Mouse (Mus musculus): ENCODE measurements around the gene Eid2b. TPM values are rescaled to one million over a fixed set of nuclear protein-coding genes. Genes with fewer than 3 reads are reported as not detected.
A peak's percentile ranks its signal among the peaks of the same experiment; 100 is the strongest.

Eid2b gene
- total and polyA plus RNA-seq, 3 experiments = 3.2 to 5.3 TPM; not detected in 1

GRCm38 (mm10) chr7:28326457-28326856 is 48.9 kb downstream of the Eid2b start:
- Histone ChIP-seq H3K27ac (ENCODE audit: control insufficient read depth, low read depth, low read length) (no peak overlapping the region), H3K9me3 (replicated peaks; ENCODE audit: insufficient read depth, low read length) (no peaks in the 10 kb centered on the region), H3K4me1 (ENCODE audit: control insufficient read depth in 1 of 2, insufficient read depth in 2 of 2, low read length in 2 of 2) (peaks cover 6 to 8% of the 10 kb centered on the region in 2 experiments), H3K27me3 (ENCODE audit: control insufficient read depth in 1 of 2, insufficient read depth in 2 of 2, low read length in 2 of 2) (no peaks in the 10 kb centered on the region), H3K9ac (ENCODE audit: control insufficient read depth, low read depth, low read length, poor library complexity, severe bottlenecking) (no peak overlapping the region), H3K36me3 (ENCODE audit: control insufficient read depth in 1 of 2, insufficient read depth in 2 of 2, low read length in 2 of 2) (peaks cover 7 to 47% of the 10 kb centered on the region in 2 experiments), H3K4me3 (ENCODE audit: control insufficient read depth in 1 of 2, insufficient read depth in 1 of 2, low read depth in 2 of 2, low read length in 2 of 2) (no peak overlapping the region), H3K79me2 (ENCODE audit: control insufficient read depth, insufficient read depth, low read length, poor library complexity) (no peaks in the 10 kb centered on the region; the same call in 1 of the 2 replicates)
- no peak for TF ChIP-seq USF1 (IDR thresholded peaks at IDR 0.05; ENCODE audit: low read depth, low read length)
- no peak for TF ChIP-seq ELF1 (IDR thresholded peaks at IDR 0.05; ENCODE audit: low read depth, low read length)
- no peak for TF ChIP-seq MYB (IDR thresholded peaks at IDR 0.05; ENCODE audit: low read depth, low read length)
- TF ChIP-seq ZC3H11A (IDR thresholded peaks at IDR 0.05; ENCODE audit: low read depth, low read length) = no peak
- TF ChIP-seq EP300 (IDR thresholded peaks at IDR 0.05; ENCODE audit: low read depth in 1 of 2, low read length in 2 of 2) = no peak
- no peak for TF ChIP-seq USF2 (IDR thresholded peaks at IDR 0.05; ENCODE audit: borderline replicate concordance in 1 of 2, insufficient read depth in 1 of 2, low read depth in 1 of 2, low read length in 2 of 2)
- TF ChIP-seq MAX (IDR thresholded peaks at IDR 0.05; ENCODE audit: low read length) = no peak
- no peak for TF ChIP-seq ETS1 (IDR thresholded peaks at IDR 0.05; ENCODE audit: low read depth, low read length)
- TF ChIP-seq ZNF384 (IDR thresholded peaks at IDR 0.05; ENCODE audit: low read depth, low read length) = no peak; the same call in 1 of the 2 replicates
- TF ChIP-seq CTCF (IDR thresholded peaks at IDR 0.05 in 2 of 3, conservative IDR thresholded peaks at IDR 0.05 in 1 of 3; ENCODE audit: control insufficient read depth in 1 of 3, insufficient read depth in 1 of 3, low read depth in 2 of 3, low read length in 3 of 3, poor library complexity in 1 of 3, severe bottlenecking in 1 of 3) = peak in 1 of 3 experiments; percentile 36; a peak in 2 of 6 replicates
- TF ChIP-seq SMC3 (IDR thresholded peaks at IDR 0.05; ENCODE audit: low read depth, low read length) = peak; percentile 10; the same call in 1 of the 2 replicates
- no peak for TF ChIP-seq KAT2A (conservative IDR thresholded peaks at IDR 0.05; ENCODE audit: low read depth, low read length)
- no peak for TF ChIP-seq MYC (IDR thresholded peaks at IDR 0.05; ENCODE audit: low read depth, low read length)
- DNase-seq (ENCODE audit: low read depth, low spot score) = peak; percentile 41

DNA sequence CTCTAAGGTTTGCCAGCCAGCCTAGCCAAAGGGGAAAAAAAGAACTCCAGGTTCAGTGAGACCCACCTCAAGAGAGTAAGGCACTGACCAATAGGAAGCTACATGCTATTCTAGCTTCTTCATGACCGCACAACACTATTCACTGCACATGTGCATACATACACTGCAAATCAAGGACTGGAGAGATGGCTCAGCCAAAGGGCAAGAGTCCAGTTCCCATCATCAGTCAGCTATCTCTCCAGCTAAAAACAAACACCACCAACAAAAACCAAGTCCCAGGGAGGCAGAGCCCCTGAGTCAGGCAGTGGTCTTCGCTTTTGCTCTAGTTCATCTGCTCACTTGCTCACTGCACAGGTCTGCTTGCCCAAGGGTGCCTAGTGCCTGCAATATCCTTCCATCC is 50.7 kb downstream of the Eid2b start:
- H3K9ac ChIP-seq (ENCODE audit: control insufficient read depth, low read depth, low read length, poor library complexity, severe bottlenecking) = no peak overlapping the region
- TF ChIP-seq MAX (IDR thresholded peaks at IDR 0.05; ENCODE audit: low read length) = no peak
- no peak for TF ChIP-seq USF1 (IDR thresholded peaks at IDR 0.05; ENCODE audit: low read depth, low read length)
- no peak for TF ChIP-seq ZMIZ1 (IDR thresholded peaks at IDR 0.05; ENCODE audit: low read depth, low read length)
- TF ChIP-seq ZC3H11A (IDR thresholded peaks at IDR 0.05; ENCODE audit: low read depth, low read length) = no peak
- no peak for TF ChIP-seq MEF2A (IDR thresholded peaks at IDR 0.05; ENCODE audit: extremely low read depth, insufficient replicate concordance, low read depth, low read length, poor library complexity, severe bottlenecking)
- no peak for TF ChIP-seq SIN3A (IDR thresholded peaks at IDR 0.05; ENCODE audit: low read length)
- TF ChIP-seq GATA1 (IDR thresholded peaks at IDR 0.05; ENCODE audit: low read depth, low read length) = no peak
- TF ChIP-seq POLR2AphosphoS2 (IDR thresholded peaks at IDR 0.05; ENCODE audit: low read length) = no peak
- no peak for TF ChIP-seq RCOR1 (IDR thresholded peaks at IDR 0.05; ENCODE audit: low read depth, low read length)
- no peak for TF ChIP-seq NELFE (IDR thresholded peaks at IDR 0.05; ENCODE audit: low read depth, low read length)
- no peak for TF ChIP-seq ETS1 (IDR thresholded peaks at IDR 0.05; ENCODE audit: low read depth, low read length)
- TF ChIP-seq UBTF (IDR thresholded peaks at IDR 0.05; ENCODE audit: borderline replicate concordance, insufficient read depth, low read depth, low read length) = no peak
- TF ChIP-seq CHD2 (IDR thresholded peaks at IDR 0.05; ENCODE audit: low read length) = no peak
- TF ChIP-seq POLR2AphosphoS5 (IDR thresholded peaks at IDR 0.05; ENCODE audit: borderline replicate concordance, low read depth, low read length) = no peak
- no peak for TF ChIP-seq ZNF384 (IDR thresholded peaks at IDR 0.05; ENCODE audit: low read depth, low read length)
- no peak for TF ChIP-seq GABPA (IDR thresholded peaks at IDR 0.05; ENCODE audit: low read depth, low read length)
- TF ChIP-seq POLR2A (IDR thresholded peaks at IDR 0.05; ENCODE audit: control insufficient read depth in 1 of 2, insufficient read depth in 1 of 2, low read depth in 1 of 2, low read length in 2 of 2, poor library complexity in 1 of 2) = no peak
- no peak for TF ChIP-seq E2F4 (IDR thresholded peaks at IDR 0.05; ENCODE audit: borderline replicate concordance, low read depth, low read length)
- no peak overlapping the region for H3K4me3 ChIP-seq (ENCODE audit: control insufficient read depth in 1 of 2, insufficient read depth in 1 of 2, low read depth in 2 of 2, low read length in 2 of 2)
- no peaks in the 10 kb centered on the region for H3K9me3 ChIP-seq (replicated peaks; ENCODE audit: insufficient read depth, low read length)
- H3K27ac ChIP-seq (ENCODE audit: control insufficient read depth, low read depth, low read length) = no peak overlapping the region
- peaks cover 1% of the 10 kb centered on the region; the same call in 1 of the 2 replicates for H3K79me2 ChIP-seq (ENCODE audit: control insufficient read depth, insufficient read depth, low read length, poor library complexity)
- no peak for DNase-seq (ENCODE audit: low read depth, low spot score)
- peaks cover 7 to 41% of the 10 kb centered on the region in 2 experiments for H3K36me3 ChIP-seq (ENCODE audit: control insufficient read depth in 1 of 2, insufficient read depth in 2 of 2, low read length in 2 of 2)
- no peaks in the 10 kb centered on the region for H3K27me3 ChIP-seq (ENCODE audit: control insufficient read depth in 1 of 2, insufficient read depth in 2 of 2, low read length in 2 of 2)
- peaks cover 6 to 8% of the 10 kb centered on the region in 2 experiments for H3K4me1 ChIP-seq (ENCODE audit: control insufficient read depth in 1 of 2, insufficient read depth in 2 of 2, low read length in 2 of 2)

Data from MEL (cell line).